ENCODE assay signal across 8 mouse cellular contexts in the genomic region with DNA sequence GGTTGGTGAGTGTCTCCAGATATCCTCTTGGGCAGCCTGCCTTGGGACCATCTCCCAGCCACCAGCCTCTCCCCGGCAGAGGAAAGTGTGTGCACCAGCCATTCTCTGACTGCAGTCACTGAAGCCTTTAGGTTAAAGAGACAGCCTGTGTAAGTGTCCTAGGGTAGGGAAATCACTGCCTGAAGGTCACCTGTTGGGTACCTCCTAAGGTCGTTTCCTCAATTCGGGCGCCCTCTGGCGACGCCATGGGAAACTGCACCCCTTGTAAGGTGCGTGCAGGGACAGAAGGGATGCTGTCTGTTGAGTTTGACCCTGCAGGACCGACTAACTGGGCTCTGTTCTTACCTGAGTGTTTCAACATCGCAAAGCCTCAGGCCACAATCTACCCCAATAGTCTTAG.
A peak's percentile ranks its signal among the peaks of the same experiment; 100 is the strongest.
DNase-seq lines count a peak whose midpoint lies in the region; ATAC-seq and TF ChIP-seq lines count a peak whose summit lies in the region.
"Had no signal": no experiment of that assay in that cellular context is flagged by ENCODE, and none has a peak within 500 bp of the region (broad histone marks: within the 10 kb centered on the region; RNA-seq: fewer than 3 reads in every experiment).

No protein-coding gene starts in this region.

- H3K27me3 ChIP-seq in Patski = no peaks in the 10 kb centered on the region
- no peaks in the 10 kb centered on the region for H3K27me3 ChIP-seq in forebrain, embryonic 11.5 days (ENCODE audit: control insufficient read depth, insufficient read depth, low read length)
- no peaks in the 10 kb centered on the region for H3K27me3 ChIP-seq in spleen, adult 2 months (ENCODE audit: control insufficient read depth, insufficient read depth, low read length)

- POLR2A ChIA-PET in Patski (lab: Charles Lee) = interaction anchor here (1.1 kb wide), 1 partner anchor 39 kb away, joined by 3 read pairs; no protein-coding TSS in a partner anchor

- H3K9ac ChIP-seq in forebrain, embryonic 11.5 days (ENCODE audit: low read length) = no peak overlapping the region
- H3K9ac ChIP-seq: midbrain, embryonic 12.5 days had no signal

- no peak overlapping the region for H3K4me3 ChIP-seq in forebrain, embryonic 11.5 days (ENCODE audit: low read depth, low read length)
- H3K4me3 ChIP-seq in spleen, adult 2 months (ENCODE audit: extremely low read depth, insufficient read depth, insufficient read length) = no peak overlapping the region
- H3K4me3 ChIP-seq: midbrain, embryonic 12.5 days had no signal

- H3K4me1 ChIP-seq in forebrain, embryonic 11.5 days (replicated peaks; ENCODE audit: control insufficient read depth, insufficient read depth, low read length) = no peaks in the 10 kb centered on the region
- H3K4me1 ChIP-seq in spleen, adult 2 months (ENCODE audit: control insufficient read depth, insufficient read depth, insufficient read length) = no peaks in the 10 kb centered on the region
- H3K4me1 ChIP-seq: midbrain, embryonic 12.5 days had no signal

- DNase-seq in Patski (ENCODE audit: low read depth, low spot score) = no peak
- peak; percentile 78 for DNase-seq in brain, embryonic 14.5 days (ENCODE audit: low read depth)
- peak; percentile 85 for DNase-seq in forebrain, embryonic 11.5 days (ENCODE audit: low spot score)
- DNase-seq in heart, postnatal 10 days = peak; percentile 75 to 82
- DNase-seq in layer of hippocampus, postnatal 25 days (ENCODE audit: extremely low spot score in 1 of 2, low spot score in 1 of 2) = peak; percentile 55 to 79
- peak in 1 of 2 experiments; percentile 33 for DNase-seq in spleen, adult 2 months (ENCODE audit: low read depth in 1 of 2, low spot score in 2 of 2)

- no peak overlapping the region for H3K27ac ChIP-seq in forebrain, embryonic 11.5 days (ENCODE audit: low read depth, low read length)
- H3K27ac ChIP-seq in spleen, adult 2 months (ENCODE audit: insufficient read depth, low read length) = no peak overlapping the region
- H3K27ac ChIP-seq: midbrain, embryonic 12.5 days had no signal

- no peaks in the 10 kb centered on the region for H3K36me3 ChIP-seq in forebrain, embryonic 11.5 days (ENCODE audit: control insufficient read depth, insufficient read depth, low read length)
- no peaks in the 10 kb centered on the region for H3K36me3 ChIP-seq in spleen, adult 2 months (ENCODE audit: control insufficient read depth, insufficient read depth, low read length)
- H3K36me3 ChIP-seq: midbrain, embryonic 12.5 days had no signal

- in situ Hi-C loops in Patski (cut with MboI; ENCODE audit: low pct_unique_long_range_greater_than_20kb) = loop anchor here (5.0 to 10.0 kb wide), 3 partner anchors 147 to 557 kb away; partner anchors contain the start of gene Creb5

- CTCF ChIA-PET in Patski (lab: Charles Lee) = interaction anchor here (0.8 kb wide), 1 partner anchor 9 kb away, joined by 3 read pairs; no protein-coding TSS in a partner anchor

- intact Hi-C loops in heart, postnatal 10 days (cut with DNase I) = loop anchor here (1.0 to 5.0 kb wide), 4 partner anchors 179 to 504 kb away; no protein-coding TSS in a partner anchor

- no peak overlapping the region for H3K4me2 ChIP-seq in forebrain, embryonic 11.5 days (ENCODE audit: low read depth, low read length, severe bottlenecking)
- H3K4me2 ChIP-seq: midbrain, embryonic 12.5 days had no signal

- H3K9me3 ChIP-seq in forebrain, embryonic 11.5 days (ENCODE audit: control insufficient read depth, low read length) = no peaks in the 10 kb centered on the region
- H3K9me3 ChIP-seq: midbrain, embryonic 12.5 days had no signal

- ATAC-seq in Patski = peak; percentile 54
- no peak for ATAC-seq in forebrain, embryonic 11.5 days (replicated peaks; ENCODE audit: low FRiP score)
- ATAC-seq in megakaryocyte-erythroid progenitor cell, adult 5-6 weeks (replicated peaks; ENCODE audit: low FRiP score, low TSS enrichment, poor library complexity, severe bottlenecking) = peak; percentile 81

- 14% methylated on average over 9 of the region's 9 CpGs for WGBS in forebrain, embryonic 11.5 days
- WGBS in spleen, adult 2 months = 13% methylated on average over 9 of the region's 9 CpGs

- TF ChIP-seq POLR2A in brain, embryonic 14.5 days (IDR thresholded peaks at IDR 0.05; ENCODE audit: borderline replicate concordance, extremely low read depth, insufficient read depth, insufficient read length, poor library complexity, severe bottlenecking) = no peak
- TF ChIP-seq POLR2A in spleen, adult 2 months (IDR thresholded peaks at IDR 0.05; ENCODE audit: low read depth, low read length) = no peak

- TF ChIP-seq CTCF in Patski (IDR thresholded peaks at IDR 0.05) = peak; percentile 96
- TF ChIP-seq CTCF in brain, embryonic 14.5 days (IDR thresholded peaks at IDR 0.05; ENCODE audit: borderline replicate concordance, extremely low read depth, insufficient read depth, insufficient read length) = peak; percentile 98
- TF ChIP-seq CTCF in spleen, adult 2 months (IDR thresholded peaks at IDR 0.05; ENCODE audit: extremely low read depth, insufficient read depth, insufficient read length, insufficient replicate concordance) = peak; percentile 89
